Mouse (Mus musculus): Measurements from ENCODE around the gene Gm43552. TPM values are rescaled to one million over a fixed set of nuclear protein-coding genes. Genes with fewer than 3 reads are reported as not detected.

Gm43552 gene
- polyA plus RNA-seq, 1 experiment from 2014 or later = not detected

DNA sequence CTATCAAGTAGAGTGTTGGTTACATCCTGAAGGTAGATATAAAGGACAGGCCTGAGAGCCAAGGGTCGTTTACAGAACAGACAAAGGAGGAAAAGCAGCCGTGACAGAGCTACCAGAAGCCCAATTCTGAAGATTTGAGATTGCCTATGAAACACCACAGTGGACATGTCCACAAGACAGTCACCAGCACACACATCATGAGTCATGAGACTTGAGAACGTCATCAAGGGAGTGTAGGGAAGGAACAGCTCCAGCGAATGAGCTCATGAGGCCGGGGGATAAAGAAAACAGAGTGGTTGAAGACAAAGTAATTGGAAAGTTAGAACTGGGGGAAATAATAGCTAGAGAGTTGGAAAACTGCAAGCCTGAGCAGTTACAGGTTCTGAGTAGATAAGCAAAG, 34.8 kb downstream of the Gm43552 start:
- Histone ChIP-seq H3K9me3 (ENCODE audit: control insufficient read depth, low read length) (no peaks in the 10 kb centered on the region), H3K9ac (ENCODE audit: low read depth, low read length) (no peak overlapping the region), H3K27ac (ENCODE audit: low read length) (peak overlapping the region; percentile 59; the same call in 1 of the 2 replicates), H3K27me3 (replicated peaks; ENCODE audit: control insufficient read depth, insufficient read depth, low read length) (no peaks in the 10 kb centered on the region), H3K4me2 (ENCODE audit: low read depth, low read length) (no peak overlapping the region), H3K4me3 (ENCODE audit: low read length) (no peak overlapping the region), H3K36me3 (ENCODE audit: control insufficient read depth, insufficient read depth, low read length) (no peaks in the 10 kb centered on the region), H3K4me1 (ENCODE audit: control insufficient read depth, insufficient read depth, low read length) (0 out of 2 replicates have a peak, but pooled peaks cover 4% of the 10 kb centered on the region)
- no peak for ATAC-seq
- 60% methylated on average over 5 of the region's 5 CpGs for WGBS

- Histone ChIP-seq H3K27me3 (replicated peaks; ENCODE audit: control insufficient read depth, insufficient read depth, low read length) (no peaks in the 10 kb centered on the region), H3K4me1 (ENCODE audit: control insufficient read depth, insufficient read depth, low read length) (0 out of 2 replicates have a peak, but pooled peaks cover 4% of the 10 kb centered on the region), H3K27ac (ENCODE audit: low read length) (peak overlapping the region; percentile 59), H3K36me3 (ENCODE audit: control insufficient read depth, insufficient read depth, low read length) (no peaks in the 10 kb centered on the region), H3K9me3 (ENCODE audit: control insufficient read depth, low read length) (no peaks in the 10 kb centered on the region), H3K9ac (ENCODE audit: low read depth, low read length) (no peak overlapping the region), H3K4me3 (ENCODE audit: low read length) (no peak overlapping the region), H3K4me2 (ENCODE audit: low read depth, low read length) (no peak overlapping the region)
- 55% methylated on average over 7 of the region's 7 CpGs for WGBS
- peak; percentile 76 for ATAC-seq
These were observed 35.4 kb downstream of the Gm43552 start for GRCm38 (mm10) chr5:65457086-65457827.

DNA sequence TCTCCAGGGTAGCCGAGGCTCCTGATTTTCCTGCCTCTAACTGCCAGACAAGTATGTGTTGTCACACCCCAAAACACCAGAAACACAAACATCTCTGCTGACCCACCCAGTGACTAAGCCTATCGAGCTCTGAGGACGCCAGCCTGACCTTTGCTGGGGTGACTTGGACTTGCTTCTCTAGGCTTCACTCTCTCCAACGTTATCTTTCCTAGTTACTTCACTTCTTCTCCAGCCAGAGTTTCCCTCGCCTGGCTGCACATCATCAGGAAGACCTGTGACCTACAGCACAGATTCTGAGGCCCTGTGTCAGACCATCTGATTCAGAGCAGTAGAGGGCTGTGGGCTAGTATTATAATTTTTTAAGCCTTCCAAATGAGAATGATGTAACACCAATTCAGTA, 37.9 kb downstream of the Gm43552 start:
- Histone ChIP-seq H3K4me3 (ENCODE audit: low read length) (no peak overlapping the region), H3K4me2 (ENCODE audit: low read depth, low read length) (no peak overlapping the region), H3K4me1 (ENCODE audit: control insufficient read depth, insufficient read depth, low read length) (0 out of 2 replicates have a peak, but pooled peaks cover 4% of the 10 kb centered on the region), H3K9ac (ENCODE audit: low read depth, low read length) (no peak overlapping the region), H3K36me3 (ENCODE audit: control insufficient read depth, insufficient read depth, low read length) (no peaks in the 10 kb centered on the region), H3K27me3 (replicated peaks; ENCODE audit: control insufficient read depth, insufficient read depth, low read length) (no peaks in the 10 kb centered on the region), H3K27ac (ENCODE audit: low read length) (no peak overlapping the region), H3K9me3 (ENCODE audit: control insufficient read depth, low read length) (no peaks in the 10 kb centered on the region)
- 46% methylated on average over 5 of the region's 5 CpGs for WGBS
- 0 out of 2 replicates have a peak, but pooled peaks have one; percentile 9 for ATAC-seq

DNA sequence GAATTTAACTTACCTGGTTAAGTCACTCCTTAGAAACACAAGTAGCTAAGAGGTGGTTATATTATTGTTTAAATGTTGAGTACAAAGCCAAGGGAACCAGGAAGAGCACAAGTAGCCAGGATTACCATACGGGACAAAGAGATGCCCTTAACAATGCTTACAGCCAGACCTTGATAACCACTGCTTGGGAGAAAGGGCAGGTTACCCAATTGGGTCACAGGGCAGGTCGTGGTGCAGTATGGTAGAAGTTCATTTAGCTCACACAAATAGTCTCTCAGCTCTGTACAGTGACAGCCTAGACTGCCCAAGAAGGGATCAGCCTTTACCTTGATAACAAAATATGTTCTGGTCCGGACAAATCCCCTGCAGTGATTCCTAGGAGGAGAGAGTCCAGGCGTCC, 43.7 kb downstream of the Gm43552 start:
- no peak for ATAC-seq
- Histone ChIP-seq H3K4me3 (ENCODE audit: low read length) (no peak overlapping the region), H3K36me3 (ENCODE audit: control insufficient read depth, insufficient read depth, low read length) (no peaks in the 10 kb centered on the region), H3K27ac (ENCODE audit: low read length) (no peak overlapping the region), H3K4me2 (ENCODE audit: low read depth, low read length) (no peak overlapping the region), H3K27me3 (replicated peaks; ENCODE audit: control insufficient read depth, insufficient read depth, low read length) (no peaks in the 10 kb centered on the region), H3K9me3 (ENCODE audit: control insufficient read depth, low read length) (no peaks in the 10 kb centered on the region), H3K4me1 (ENCODE audit: control insufficient read depth, insufficient read depth, low read length) (no peaks in the 10 kb centered on the region), H3K9ac (ENCODE audit: low read depth, low read length) (no peak overlapping the region)
- 83% methylated on average over 4 of the region's 4 CpGs for WGBS

- H3K27me3 ChIP-seq (replicated peaks; ENCODE audit: control insufficient read depth, insufficient read depth, low read length) = no peaks in the 10 kb centered on the region
- 81% methylated on average over 2 of the region's 2 CpGs for WGBS
- no peak overlapping the region for H3K4me2 ChIP-seq (ENCODE audit: low read depth, low read length)
- H3K36me3 ChIP-seq (ENCODE audit: control insufficient read depth, insufficient read depth, low read length) = no peaks in the 10 kb centered on the region
- H3K4me3 ChIP-seq (ENCODE audit: low read length) = no peak overlapping the region
- H3K4me1 ChIP-seq (ENCODE audit: control insufficient read depth, insufficient read depth, low read length) = no peaks in the 10 kb centered on the region
- H3K27ac ChIP-seq (ENCODE audit: low read length) = no peak overlapping the region
- H3K9me3 ChIP-seq (ENCODE audit: control insufficient read depth, low read length) = no peaks in the 10 kb centered on the region
- ATAC-seq = no peak
- H3K9ac ChIP-seq (ENCODE audit: low read depth, low read length) = no peak overlapping the region
These were observed 44.8 kb downstream of the Gm43552 start for GRCm38 (mm10) chr5:65447826-65448225.

DNA sequence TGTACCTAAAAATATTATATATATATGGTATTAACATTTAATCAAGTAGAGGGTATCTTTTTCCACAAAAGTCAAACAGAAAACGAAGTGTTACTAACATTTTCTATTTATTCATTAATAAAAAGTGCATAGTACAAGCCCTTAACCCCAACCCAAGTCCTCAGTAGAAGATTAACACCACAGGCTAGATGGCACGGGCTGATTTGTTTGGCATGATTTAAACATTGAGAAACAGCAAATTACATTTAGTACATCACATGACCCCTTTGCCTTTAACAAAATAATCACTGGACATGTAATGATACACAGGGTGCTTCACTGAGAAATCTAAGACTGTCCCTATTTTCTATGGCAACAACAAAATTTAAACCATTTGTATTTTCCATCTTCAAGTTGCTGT, 45.9 kb downstream of the Gm43552 start:
- no peak for ATAC-seq
- no peak overlapping the region for H3K9ac ChIP-seq (ENCODE audit: low read depth, low read length)
- no peak overlapping the region for H3K4me3 ChIP-seq (ENCODE audit: low read length)
- H3K27me3 ChIP-seq (replicated peaks; ENCODE audit: control insufficient read depth, insufficient read depth, low read length) = no peaks in the 10 kb centered on the region
- no peaks in the 10 kb centered on the region for H3K9me3 ChIP-seq (ENCODE audit: control insufficient read depth, low read length)
- H3K27ac ChIP-seq (ENCODE audit: low read length) = no peak overlapping the region
- H3K4me1 ChIP-seq (ENCODE audit: control insufficient read depth, insufficient read depth, low read length) = no peaks in the 10 kb centered on the region
- H3K4me2 ChIP-seq (ENCODE audit: low read depth, low read length) = no peak overlapping the region
- 65% methylated on average over 2 of the region's 2 CpGs for WGBS
- H3K36me3 ChIP-seq (ENCODE audit: control insufficient read depth, insufficient read depth, low read length) = no peaks in the 10 kb centered on the region

DNA sequence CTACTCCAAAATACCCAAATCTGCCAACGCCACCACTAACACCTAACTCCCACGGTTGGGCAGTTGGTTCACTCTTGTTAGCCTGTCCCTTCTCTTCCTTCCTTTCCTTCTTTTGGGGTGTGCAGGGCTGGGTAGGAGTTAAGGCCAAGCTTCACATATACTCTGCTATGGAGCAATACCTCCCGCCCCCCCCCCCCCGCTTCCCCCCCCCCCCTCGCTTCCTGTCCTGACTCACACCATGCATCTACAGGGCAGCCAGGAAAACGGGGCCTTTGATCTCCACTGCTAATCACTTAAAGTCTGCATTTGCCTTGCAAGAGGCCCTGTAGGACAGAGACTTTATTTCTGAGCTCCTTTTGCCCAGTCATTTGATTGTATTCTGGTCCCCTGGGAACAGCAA, 47.7 kb downstream of the Gm43552 start:
- WGBS = 68% methylated on average over 3 of the region's 6 CpGs
- H3K9me3 ChIP-seq (ENCODE audit: control insufficient read depth, low read length) = no peaks in the 10 kb centered on the region
- H3K36me3 ChIP-seq (ENCODE audit: control insufficient read depth, insufficient read depth, low read length) = no peaks in the 10 kb centered on the region
- H3K27me3 ChIP-seq (replicated peaks; ENCODE audit: control insufficient read depth, insufficient read depth, low read length) = no peaks in the 10 kb centered on the region
- H3K9ac ChIP-seq (ENCODE audit: low read depth, low read length) = no peak overlapping the region
- H3K27ac ChIP-seq (ENCODE audit: low read length) = no peak overlapping the region
- H3K4me2 ChIP-seq (ENCODE audit: low read depth, low read length) = no peak overlapping the region
- ATAC-seq = no peak
- H3K4me3 ChIP-seq (ENCODE audit: low read length) = no peak overlapping the region
- H3K4me1 ChIP-seq (ENCODE audit: control insufficient read depth, insufficient read depth, low read length) = no peaks in the 10 kb centered on the region

- Histone ChIP-seq H3K27me3 (replicated peaks; ENCODE audit: control insufficient read depth, insufficient read depth, low read length) (no peaks in the 10 kb centered on the region), H3K9me3 (ENCODE audit: control insufficient read depth, low read length) (no peaks in the 10 kb centered on the region)
- ATAC-seq = no peak
These were observed 54.6 kb downstream of the Gm43552 start for GRCm38 (mm10) chr5:65438041-65438440.

DNA sequence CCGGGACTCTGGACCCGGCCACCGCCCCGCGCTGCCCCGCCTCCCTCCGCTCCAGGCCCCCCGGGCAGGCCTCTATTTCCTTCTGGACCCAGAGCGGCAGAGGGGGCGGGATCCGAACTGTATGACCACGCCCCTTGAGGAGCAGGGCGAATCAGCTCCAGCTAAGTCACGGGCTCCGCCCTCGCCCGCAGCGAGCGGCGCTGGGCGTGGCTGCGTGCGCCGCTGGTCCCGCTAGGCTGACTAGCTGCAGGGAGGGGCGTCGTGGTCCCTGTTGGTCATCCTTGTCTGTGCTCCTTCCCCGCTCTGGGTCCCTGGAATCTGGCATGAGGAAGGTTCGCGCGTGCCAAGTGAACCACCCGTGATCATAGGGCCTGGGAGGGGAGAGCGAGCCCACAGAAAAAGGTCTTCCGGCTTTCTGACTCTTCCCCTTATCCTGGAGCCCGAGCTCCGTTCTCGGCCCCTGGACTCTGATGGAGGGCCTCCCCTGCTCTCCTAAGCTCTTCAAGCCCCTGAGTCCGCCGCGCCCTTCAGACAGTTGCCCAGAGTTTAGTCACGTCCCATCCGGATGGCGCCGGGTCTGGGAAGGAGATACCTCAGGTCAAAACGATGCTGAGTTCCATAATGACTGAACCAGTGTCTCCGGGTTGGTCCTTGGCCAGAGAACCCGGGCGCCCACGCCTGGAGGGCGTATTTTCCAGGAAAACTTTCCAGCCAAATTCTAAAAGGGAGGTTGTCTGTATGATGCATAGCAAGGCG, 56.6 kb downstream of the Gm43552 start, which contains the start of gene Ugdh:
TSS of gene Ugdh (minus strand) at position 144 of the 756 bp plus-strand sequence.
- WGBS = under 1% methylated on average over 51 of the region's 51 CpGs
- peak; percentile 98 for ATAC-seq
- Histone ChIP-seq H3K4me3 (ENCODE audit: low read length) (peak within 1 kb of the TSS; percentile 83), H3K9ac (ENCODE audit: low read depth, low read length) (peak within 1 kb of the TSS; percentile 84), H3K9me3 (ENCODE audit: control insufficient read depth, low read length) (no peaks in the 10 kb centered on the region), H3K4me1 (ENCODE audit: control insufficient read depth, insufficient read depth, low read length) (peaks cover 10% of the 10 kb centered on the region), H3K4me2 (ENCODE audit: low read depth, low read length) (peak within 1 kb of the TSS; percentile 73), H3K27me3 (replicated peaks; ENCODE audit: control insufficient read depth, insufficient read depth, low read length) (no peaks in the 10 kb centered on the region), H3K27ac (ENCODE audit: low read length) (peak within 1 kb of the TSS; percentile 84), H3K36me3 (ENCODE audit: control insufficient read depth, insufficient read depth, low read length) (no peaks in the 10 kb centered on the region)

More at GRCm38 (mm10) chr5:65438041-65438440, 54.6 kb downstream of the Gm43552 start:
- Histone ChIP-seq H3K27ac (ENCODE audit: low read length) (no peak overlapping the region), H3K9ac (ENCODE audit: low read depth, low read length) (no peak overlapping the region), H3K4me1 (ENCODE audit: control insufficient read depth, insufficient read depth, low read length) (peaks cover 9% of the 10 kb centered on the region), H3K36me3 (ENCODE audit: control insufficient read depth, insufficient read depth, low read length) (no peaks in the 10 kb centered on the region), H3K4me2 (ENCODE audit: low read depth, low read length) (no peak overlapping the region), H3K4me3 (ENCODE audit: low read length) (no peak overlapping the region)

Measured in intestine, embryonic 16.5 days (tissue).